Mouse (Mus musculus): ENCODE measurements at regions not wholly inside any gene's neighbourhood (a gene's known extent, or its start where the extent isn't known, plus 50 kb on each side); places are given as distances from the start of the nearest gene placed in this dataset.

DNA sequence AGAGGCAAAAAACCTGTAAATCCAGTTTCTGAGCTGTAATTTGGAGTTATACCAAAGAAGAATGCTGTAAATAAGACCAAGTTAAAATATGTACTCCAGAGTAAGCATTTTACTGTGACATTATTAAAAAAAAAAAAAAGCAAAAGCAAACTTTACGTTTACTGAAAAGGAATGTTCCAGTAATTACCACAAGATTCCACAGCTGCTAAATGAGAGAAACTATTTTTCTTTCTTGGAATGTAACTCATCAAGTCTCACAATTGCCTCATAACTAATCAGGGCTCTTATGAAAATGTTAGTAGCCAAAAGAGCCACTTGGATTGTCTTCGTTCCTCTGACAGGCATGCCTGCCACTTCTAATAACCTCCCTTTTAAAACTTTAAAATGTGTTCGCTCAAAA is 210.5 kb upstream of the Cited2 start:
- no peak overlapping the region for H3K9ac ChIP-seq
- no peaks in the 10 kb centered on the region for H3K36me3 ChIP-seq
- no peak overlapping the region for H3K4me3 ChIP-seq
- H3K27ac ChIP-seq (replicated peaks) = no peak overlapping the region
- 90% methylated on average over 3 of the region's 3 CpGs for WGBS
- H3K4me2 ChIP-seq = no peak overlapping the region
- no peak for ATAC-seq (ENCODE audit: low read depth)
- peaks cover 6% of the 10 kb centered on the region for H3K4me1 ChIP-seq (replicated peaks)
- no peaks in the 10 kb centered on the region for H3K9me3 ChIP-seq
- H3K27me3 ChIP-seq = no peaks in the 10 kb centered on the region

DNA sequence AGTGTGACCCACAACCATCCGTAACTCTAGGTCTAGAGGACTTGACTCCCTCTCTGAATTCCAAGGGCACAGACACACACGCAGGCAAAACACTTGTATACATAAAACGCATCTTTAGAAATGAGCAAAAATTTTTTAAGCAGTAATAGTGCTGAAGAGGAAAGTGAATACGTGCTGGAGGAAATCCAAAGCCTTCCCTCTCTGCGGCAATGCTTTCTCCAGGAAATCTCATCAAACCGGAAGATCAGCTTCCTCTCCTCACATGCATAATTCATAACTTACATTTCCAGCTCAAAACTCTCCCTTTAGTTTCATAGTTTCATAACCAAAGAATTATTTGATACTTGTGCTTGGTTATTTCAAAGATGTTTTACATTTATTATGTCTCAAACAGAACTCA is 209.3 kb upstream of the Cited2 start:
- ATAC-seq (ENCODE audit: low read depth) = no peak
- Histone ChIP-seq H3K9ac (no peak overlapping the region), H3K4me3 (no peak overlapping the region), H3K9me3 (no peaks in the 10 kb centered on the region), H3K4me1 (replicated peaks) (peaks cover 6% of the 10 kb centered on the region), H3K27ac (replicated peaks) (no peak overlapping the region), H3K36me3 (no peaks in the 10 kb centered on the region), H3K27me3 (no peaks in the 10 kb centered on the region), H3K4me2 (no peak overlapping the region)
- 92% methylated on average over 6 of the region's 6 CpGs for WGBS

GRCm38 (mm10) chr10:17516068-17516467 is 206.9 kb upstream of the Cited2 start:
- H3K36me3 ChIP-seq = no peaks in the 10 kb centered on the region
- H3K27me3 ChIP-seq = no peaks in the 10 kb centered on the region
- H3K27ac ChIP-seq (replicated peaks) = no peak overlapping the region
- WGBS = 96% methylated on average over 2 of the region's 2 CpGs
- H3K4me1 ChIP-seq (replicated peaks) = peaks cover 6% of the 10 kb centered on the region
- no peak overlapping the region for H3K4me2 ChIP-seq
- H3K9ac ChIP-seq = no peak overlapping the region
- no peak overlapping the region for H3K4me3 ChIP-seq
- ATAC-seq (ENCODE audit: low read depth) = no peak
- H3K9me3 ChIP-seq = no peaks in the 10 kb centered on the region

- no peak for ATAC-seq (ENCODE audit: low read depth)
- no peaks in the 10 kb centered on the region for H3K4me1 ChIP-seq (replicated peaks)
- no peak overlapping the region for H3K4me2 ChIP-seq
- no peak overlapping the region for H3K27ac ChIP-seq (replicated peaks)
- no peak overlapping the region for H3K9ac ChIP-seq
- WGBS = 76% methylated on average over 9 of the region's 9 CpGs
- no peak overlapping the region for H3K4me3 ChIP-seq
- H3K9me3 ChIP-seq = no peaks in the 10 kb centered on the region
- H3K27me3 ChIP-seq = no peaks in the 10 kb centered on the region
- no peaks in the 10 kb centered on the region for H3K36me3 ChIP-seq
Observed at GRCm38 (mm10) chr10:17518423-17519175, 204.4 kb upstream of the Cited2 start.

DNA sequence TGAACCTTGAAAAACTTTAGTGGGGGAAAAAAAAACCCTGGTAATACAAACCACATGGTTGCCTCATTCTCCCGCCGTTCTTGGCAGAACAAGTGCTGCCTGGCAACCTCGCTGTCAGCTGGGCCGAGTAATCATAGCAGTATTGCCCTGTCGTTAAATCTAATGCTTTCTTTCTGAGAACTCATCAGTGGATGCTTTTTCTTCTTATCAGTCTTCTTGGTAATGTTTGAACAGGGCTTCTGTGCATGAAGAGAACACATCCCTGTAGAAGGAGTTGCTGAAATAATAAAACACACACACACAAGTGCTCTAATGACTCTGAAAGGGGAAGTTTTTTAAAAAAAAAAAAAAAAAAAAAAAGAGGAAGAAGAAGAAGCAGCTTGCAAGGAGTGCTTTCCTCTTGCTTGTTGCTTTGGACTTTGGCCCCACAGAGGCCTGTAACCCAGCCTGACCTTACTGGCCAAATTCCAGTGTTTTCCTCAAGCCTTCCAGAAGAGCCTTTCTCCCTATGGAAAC is 200.9 kb upstream of the Cited2 start:
- Histone ChIP-seq H3K27me3 (no peaks in the 10 kb centered on the region), H3K4me1 (replicated peaks) (no peaks in the 10 kb centered on the region), H3K36me3 (no peaks in the 10 kb centered on the region), H3K4me3 (no peak overlapping the region), H3K9ac (no peak overlapping the region), H3K27ac (replicated peaks) (no peak overlapping the region; the same call in 1 of the 2 replicates), H3K4me2 (no peak overlapping the region), H3K9me3 (no peaks in the 10 kb centered on the region)
- 27% methylated on average over 5 of the region's 5 CpGs for WGBS
- ATAC-seq (ENCODE audit: low read depth) = no peak

- ATAC-seq (ENCODE audit: low read depth) = no peak
- no peak overlapping the region for H3K9ac ChIP-seq
- no peak overlapping the region for H3K4me3 ChIP-seq
- H3K9me3 ChIP-seq = no peaks in the 10 kb centered on the region
- H3K4me1 ChIP-seq (replicated peaks) = 0 out of 2 replicates have a peak, but pooled peaks cover 4% of the 10 kb centered on the region
- no peaks in the 10 kb centered on the region for H3K27me3 ChIP-seq
- no peak overlapping the region for H3K27ac ChIP-seq (replicated peaks)
- 69% methylated on average over 6 of the region's 6 CpGs for WGBS
- H3K4me2 ChIP-seq = no peak overlapping the region
- H3K36me3 ChIP-seq = no peaks in the 10 kb centered on the region
Observed at GRCm38 (mm10) chr10:17523558-17524328, 199.3 kb upstream of the Cited2 start.

DNA sequence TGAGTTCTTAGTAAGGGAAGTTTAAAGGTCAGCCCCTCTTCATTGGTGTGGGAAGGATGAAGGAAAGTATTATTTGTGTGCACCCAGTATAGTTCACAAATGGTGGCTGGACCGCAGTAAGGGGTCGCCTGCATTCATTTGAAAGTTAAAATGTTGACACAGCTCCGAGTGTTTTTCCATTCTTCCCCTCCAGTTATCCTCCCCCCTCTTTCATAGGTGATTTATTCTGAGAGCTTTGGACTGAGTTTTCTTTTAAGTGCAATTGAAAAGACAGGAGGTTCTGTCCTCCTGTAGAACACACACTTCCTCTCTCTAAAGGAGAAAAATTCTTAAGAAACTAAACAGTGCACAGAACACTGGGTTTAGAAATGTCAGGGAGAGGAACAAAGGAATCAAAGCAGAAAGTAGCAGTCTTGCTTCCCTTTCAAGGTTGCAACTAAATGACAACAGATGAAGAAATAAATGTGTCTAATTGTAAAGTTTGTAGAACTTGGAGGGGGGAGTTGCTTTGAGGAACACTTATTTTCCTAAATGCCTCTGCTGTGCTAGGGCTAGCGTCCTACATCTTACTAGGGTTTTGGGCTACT is 195.8 kb upstream of the Cited2 start:
- Histone ChIP-seq H3K4me2 (no peak overlapping the region), H3K36me3 (no peaks in the 10 kb centered on the region), H3K27me3 (no peaks in the 10 kb centered on the region), H3K9me3 (no peaks in the 10 kb centered on the region), H3K4me1 (replicated peaks) (0 out of 2 replicates have a peak, but pooled peaks cover 5% of the 10 kb centered on the region), H3K4me3 (no peak overlapping the region), H3K27ac (replicated peaks) (no peak overlapping the region), H3K9ac (no peak overlapping the region)
- ATAC-seq (ENCODE audit: low read depth) = no peak
- 40% methylated on average over 4 of the region's 4 CpGs for WGBS

DNA sequence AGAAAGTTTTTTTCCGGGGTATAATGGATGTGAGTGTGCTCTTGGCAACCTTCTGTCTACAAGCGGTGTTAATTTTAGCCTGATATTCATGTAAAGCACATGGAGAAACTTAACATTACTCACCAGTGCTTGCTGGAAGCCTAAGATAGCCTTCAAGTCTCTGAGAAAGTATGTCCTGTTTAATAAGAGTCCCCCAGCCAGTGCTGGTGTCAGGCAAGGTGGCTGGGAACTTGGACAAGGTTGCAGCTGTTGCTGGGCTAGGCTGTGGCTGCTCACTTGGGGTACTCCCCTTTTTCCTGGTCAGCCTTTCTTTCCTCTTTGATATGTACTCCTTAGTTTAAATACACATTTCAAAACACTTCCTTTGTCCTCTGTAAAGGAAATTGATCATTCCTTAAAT is 194.9 kb upstream of the Cited2 start:
- Histone ChIP-seq H3K36me3 (no peaks in the 10 kb centered on the region), H3K4me1 (replicated peaks) (0 out of 2 replicates have a peak, but pooled peaks cover 5% of the 10 kb centered on the region), H3K4me3 (no peak overlapping the region), H3K27ac (replicated peaks) (no peak overlapping the region), H3K9ac (no peak overlapping the region), H3K4me2 (no peak overlapping the region), H3K27me3 (no peaks in the 10 kb centered on the region), H3K9me3 (no peaks in the 10 kb centered on the region)
- no peak for ATAC-seq (ENCODE audit: low read depth)
- 82% methylated on average over 2 of the region's 2 CpGs for WGBS

GRCm38 (mm10) chr10:17528846-17529245 is 194.2 kb upstream of the Cited2 start:
- no peaks in the 10 kb centered on the region for H3K36me3 ChIP-seq
- H3K27ac ChIP-seq (replicated peaks) = no peak overlapping the region
- no peak overlapping the region for H3K4me3 ChIP-seq
- 0 out of 2 replicates have a peak, but pooled peaks cover 5% of the 10 kb centered on the region for H3K4me1 ChIP-seq (replicated peaks)
- H3K9ac ChIP-seq = no peak overlapping the region
- no peaks in the 10 kb centered on the region for H3K9me3 ChIP-seq
- no peak overlapping the region for H3K4me2 ChIP-seq
- ATAC-seq (ENCODE audit: low read depth) = no peak
- no peaks in the 10 kb centered on the region for H3K27me3 ChIP-seq
- 82% methylated on average over 6 of the region's 6 CpGs for WGBS

GRCm38 (mm10) chr10:17529851-17530509 is 193.0 kb upstream of the Cited2 start:
- Histone ChIP-seq H3K9me3 (no peaks in the 10 kb centered on the region), H3K4me2 (no peak overlapping the region), H3K4me1 (replicated peaks) (0 out of 2 replicates have a peak, but pooled peaks cover 5% of the 10 kb centered on the region), H3K4me3 (no peak overlapping the region), H3K9ac (no peak overlapping the region), H3K27me3 (no peaks in the 10 kb centered on the region), H3K27ac (replicated peaks) (no peak overlapping the region), H3K36me3 (no peaks in the 10 kb centered on the region)
- no peak for ATAC-seq (ENCODE audit: low read depth)
- 93% methylated on average over 4 of the region's 4 CpGs for WGBS

GRCm38 (mm10) chr10:17531021-17531420 is 192.0 kb upstream of the Cited2 start:
- no peak overlapping the region for H3K4me2 ChIP-seq
- H3K4me3 ChIP-seq = no peak overlapping the region
- WGBS = 89% methylated on average over 3 of the region's 3 CpGs
- H3K9me3 ChIP-seq = no peaks in the 10 kb centered on the region
- no peak overlapping the region for H3K27ac ChIP-seq (replicated peaks)
- no peak overlapping the region for H3K9ac ChIP-seq
- no peaks in the 10 kb centered on the region for H3K36me3 ChIP-seq
- 0 out of 2 replicates have a peak, but pooled peaks cover 5% of the 10 kb centered on the region for H3K4me1 ChIP-seq (replicated peaks)
- ATAC-seq (ENCODE audit: low read depth) = no peak
- H3K27me3 ChIP-seq = no peaks in the 10 kb centered on the region

Measured in neural tube, embryonic 13.5 days (tissue).